7 mouse cellular contexts compared by ENCODE assay signal in genomic region chr7:142659767-142660650, GRCm38 (mm10). TPM values are rescaled to one million over a fixed set of nuclear protein-coding genes. Genes with fewer than 3 reads are reported as not detected.
DNase-seq lines count a peak whose midpoint lies in the region; ATAC-seq lines count a peak whose summit lies in the region.

No protein-coding gene starts in this region.

- no peaks in the 10 kb centered on the region for H3K36me3 ChIP-seq in forebrain, embryonic 13.5 days (ENCODE audit: poor library complexity, severe bottlenecking)
- 0 out of 2 replicates have a peak, but pooled peaks cover 1% of the 10 kb centered on the region for H3K36me3 ChIP-seq in liver, embryonic 12.5 days

- H3K27ac ChIP-seq in forebrain, embryonic 13.5 days = no peak overlapping the region
- peak overlapping the region; percentile 79 for H3K27ac ChIP-seq in liver, embryonic 12.5 days

- H3K27me3 ChIP-seq in forebrain, embryonic 13.5 days = peaks cover 99% of the 10 kb centered on the region
- H3K27me3 ChIP-seq in liver, embryonic 12.5 days (replicated peaks) = peaks cover 100% of the 10 kb centered on the region

- DNase-seq in ovary, postnatal 36 days (ENCODE audit: low spot score) = peak; percentile 4
- no peak for DNase-seq in ovary, postnatal 14 days (ENCODE audit: low spot score)
- DNase-seq in yolk sac, embryonic 10.5 days (ENCODE audit: low spot score) = peak; percentile 80
- no peak for DNase-seq in spleen, postnatal 4 days (ENCODE audit: low spot score in 2 of 2)
- no peak for DNase-seq in testis, postnatal 14 days (ENCODE audit: low spot score)

- H3K4me3 ChIP-seq in forebrain, embryonic 13.5 days = peak overlapping the region; percentile 40
- H3K4me3 ChIP-seq in liver, embryonic 12.5 days = peak overlapping the region; percentile 45

- 1% methylated on average over 40 of the region's 43 CpGs for WGBS in forebrain, embryonic 13.5 days
- 1% methylated on average over 43 of the region's 43 CpGs for WGBS in liver, embryonic 12.5 days (ENCODE audit: insufficient replicate concordance)

- 0 out of 2 replicates have a peak overlapping the region, but pooled peaks have one; percentile 5 for H3K9ac ChIP-seq in forebrain, embryonic 13.5 days
- peak overlapping the region; percentile 60 for H3K9ac ChIP-seq in liver, embryonic 12.5 days

- peak overlapping the region; percentile 60 for H3K4me2 ChIP-seq in forebrain, embryonic 13.5 days
- H3K4me2 ChIP-seq in liver, embryonic 12.5 days = peak overlapping the region; percentile 55

- ATAC-seq in forebrain, embryonic 13.5 days = peak; percentile 40; the same call in 1 of the 2 replicates
- no peak for ATAC-seq in liver, embryonic 12.5 days

- H3K9me3 ChIP-seq in forebrain, embryonic 13.5 days (replicated peaks) = no peaks in the 10 kb centered on the region
- H3K9me3 ChIP-seq in liver, embryonic 12.5 days (replicated peaks) = no peaks in the 10 kb centered on the region

- H3K4me1 ChIP-seq in forebrain, embryonic 13.5 days = peaks cover 24% of the 10 kb centered on the region
- H3K4me1 ChIP-seq in liver, embryonic 12.5 days = peaks cover 14% of the 10 kb centered on the region; the same call in 1 of the 2 replicates

RNA-seq across cellular contexts. Expression of gene Igf2, which starts 6.6 kb away (rescaled TPM):
- 56.6 and 57.6 TPM in 2 replicates for polyA plus RNA-seq in forebrain, embryonic 13.5 days (2015; fragmentation: Nextera tagmentation; extraction: Ambion mirVana)
- 354 and 377 TPM in 2 replicates for polyA plus RNA-seq in liver, embryonic 12.5 days (2016; fragmentation: Nextera tagmentation; extraction: Ambion mirVana)

RNA-seq across cellular contexts. Expression of gene Gm49394, which starts 9.7 kb away (rescaled TPM):
- polyA plus RNA-seq in forebrain, embryonic 13.5 days (2015; fragmentation: Nextera tagmentation; extraction: Ambion mirVana) = 0.05 TPM in 1 of 2 replicates, not detected in the other
- not detected in 2 replicates for polyA plus RNA-seq in liver, embryonic 12.5 days (2016; fragmentation: Nextera tagmentation; extraction: Ambion mirVana)

Comparison
In these comparisons a context has a peak if more than half of its experiments do, and no peak if none do; other contexts are left out.
1. DNase-seq: peak in ovary, postnatal 36 days (single experiment) and yolk sac, embryonic 10.5 days (single experiment); none in ovary, postnatal 14 days (single experiment), spleen, postnatal 4 days (0 of 2) and testis, postnatal 14 days (single experiment).